Mouse (Mus musculus) c-Kit-positive CD71-negative TER-119-negative erythroid progenitor cells, embryonic 14.5 days (primary cell): ENCODE results near the gene Plpp7.

Experiments
- DNase-seq: peaks from one replicate; pipeline ENCODE4 v3.0.0-alpha.2; 2013; ENCODE audit warnings: low read depth

Plpp7 gene

DNA sequence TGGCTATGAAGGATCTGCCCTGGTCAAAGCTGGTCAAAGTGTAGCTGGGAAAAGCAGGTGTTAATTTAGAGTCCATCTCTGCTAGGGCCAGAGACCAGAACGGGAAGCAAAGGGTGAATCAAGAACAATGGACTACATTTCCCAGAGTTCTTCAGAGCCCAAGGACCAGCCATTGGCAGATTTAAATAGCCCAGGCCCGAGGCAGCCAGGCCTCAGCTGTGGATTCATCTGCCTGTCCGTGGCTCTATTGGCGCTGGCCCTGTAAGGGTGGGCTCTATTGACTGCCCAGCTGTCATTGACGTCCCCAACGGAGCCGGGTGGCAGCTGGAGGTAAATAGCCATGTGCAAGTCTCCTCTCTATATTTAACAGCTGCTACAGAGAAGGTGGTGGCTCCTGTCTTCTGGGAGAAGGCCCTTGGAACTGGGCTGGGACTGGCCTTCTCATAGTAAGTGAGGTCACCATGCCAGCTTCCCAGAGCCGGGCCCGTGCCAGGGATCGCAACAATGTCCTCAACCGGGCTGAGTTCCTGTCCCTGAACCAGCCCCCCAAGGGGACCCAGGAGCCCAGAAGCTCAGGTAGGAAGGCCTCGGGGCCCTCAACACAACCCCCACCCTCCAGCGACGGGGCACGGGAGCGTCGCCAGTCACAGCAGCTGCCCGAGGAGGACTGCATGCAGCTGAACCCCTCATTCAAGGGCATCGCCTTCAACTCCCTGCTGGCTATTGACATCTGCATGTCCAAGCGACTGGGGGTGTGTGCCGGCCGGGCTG, at the start of gene Plpp7:
Gene Plpp7 (plus strand): TSS at position 178 of the 771 bp plus-strand sequence.
- no peak for DNase-seq

DNA sequence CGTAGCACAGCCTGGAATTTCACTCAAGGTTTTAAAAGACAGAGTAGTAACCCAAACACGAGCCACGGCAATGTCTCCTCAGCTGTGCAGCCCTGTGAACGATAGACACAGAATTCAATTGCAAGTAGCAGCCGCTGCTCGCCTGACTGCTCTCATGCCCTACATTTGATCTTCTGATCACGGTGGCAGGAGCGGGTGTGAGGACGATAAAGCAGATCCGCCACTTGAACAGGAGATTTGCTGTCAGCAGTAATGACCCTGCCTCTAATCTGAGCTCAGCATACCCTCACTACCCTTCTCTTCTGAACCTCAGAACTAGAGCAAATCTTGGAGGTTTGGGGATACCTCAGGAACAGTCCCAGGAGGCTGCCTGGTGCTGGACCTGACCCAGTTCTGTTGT, 49.3 kb upstream of the Plpp7 start:
- no peak for DNase-seq

DNA sequence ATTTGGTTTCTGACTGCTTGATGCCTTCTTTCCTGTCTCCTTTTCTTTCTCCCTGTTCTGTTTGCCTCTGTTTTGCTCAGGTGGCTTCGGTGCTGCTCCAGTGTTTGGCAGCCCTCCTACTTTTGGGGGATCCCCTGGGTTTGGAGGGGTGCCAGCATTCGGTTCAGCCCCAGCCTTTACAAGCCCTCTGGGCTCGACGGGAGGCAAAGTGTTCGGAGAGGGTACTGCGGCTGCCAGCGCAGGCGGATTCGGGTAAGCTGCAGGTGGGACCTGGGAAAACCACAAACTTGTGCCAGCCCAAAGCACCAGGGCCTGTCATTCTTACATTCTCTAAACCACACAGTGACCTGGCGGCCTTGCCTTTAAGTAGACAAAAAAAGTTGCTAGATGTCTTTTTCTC, 48.0 kb upstream of the Plpp7 start:
- no peak for DNase-seq

DNA sequence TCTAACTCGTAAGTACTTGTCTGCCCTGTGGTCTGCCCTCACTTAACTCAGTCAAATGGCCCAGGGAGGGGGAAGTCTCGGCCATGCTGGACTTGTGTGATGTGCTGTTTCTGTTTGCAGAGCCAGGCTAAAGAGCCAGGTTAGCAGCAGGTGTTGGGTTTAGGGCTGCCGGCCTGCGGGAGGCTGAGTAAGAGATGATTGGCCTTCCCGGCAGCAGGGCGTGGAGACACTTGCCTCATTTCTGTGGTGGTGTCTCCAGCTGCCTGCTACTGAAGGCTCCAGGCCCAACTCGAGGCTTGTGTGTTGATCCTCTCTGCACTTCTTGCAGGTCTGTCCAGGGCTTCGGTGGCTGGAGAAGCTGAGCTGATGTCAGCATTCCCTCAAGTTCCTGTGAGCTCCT, 43.5 kb upstream of the Plpp7 start:
- no peak for DNase-seq

DNA sequence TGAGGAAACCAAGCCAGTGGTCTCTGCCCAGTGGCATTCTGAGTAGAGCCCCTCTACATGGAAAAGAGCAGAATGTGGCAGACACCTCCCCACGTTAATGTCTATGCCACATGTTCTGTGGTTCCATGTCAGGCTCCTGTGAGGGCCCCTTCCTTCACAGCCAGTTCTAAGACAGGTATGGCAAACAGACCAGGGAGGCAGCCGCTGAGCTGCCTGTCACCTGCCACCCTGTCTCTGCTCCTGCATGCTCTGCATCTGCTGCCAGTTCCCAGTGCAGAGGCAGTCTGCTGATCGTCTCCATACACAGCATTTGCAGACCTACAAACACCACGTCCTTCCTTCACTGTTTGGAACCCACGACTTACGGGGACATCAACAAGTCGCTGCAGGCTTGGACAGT, 42.9 kb upstream of the Plpp7 start:
- DNase-seq, result no peak

DNA sequence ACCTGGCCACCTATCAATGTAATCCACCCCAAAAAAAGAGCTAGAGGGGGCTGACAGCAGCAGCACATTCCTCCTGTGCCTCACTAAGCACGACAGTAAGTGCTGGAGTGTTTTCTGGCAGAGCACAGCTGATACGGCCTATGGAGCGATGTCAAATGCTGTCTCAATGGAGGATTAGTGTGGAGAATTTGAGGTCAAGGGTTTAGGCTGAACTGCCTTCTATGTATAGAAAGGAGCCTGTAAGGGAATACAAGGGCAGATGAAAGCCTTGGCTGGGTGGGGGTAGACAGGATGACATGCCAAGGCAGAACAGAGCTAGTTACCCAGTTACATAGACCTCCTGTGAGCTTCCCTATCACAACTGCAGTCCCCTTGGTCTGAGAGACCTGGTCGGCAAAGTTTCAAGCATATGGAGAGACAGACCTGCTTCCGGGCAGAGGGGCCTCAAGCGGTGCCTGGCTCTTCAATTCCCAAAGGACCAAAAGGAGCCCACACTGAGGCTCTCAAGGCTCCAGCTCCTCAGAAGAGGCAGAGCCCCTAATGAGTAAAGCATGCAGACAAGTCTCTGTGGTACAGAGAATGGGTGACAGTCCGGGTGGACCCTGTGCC, 39.9 kb upstream of the Plpp7 start:
- no peak for DNase-seq

DNA sequence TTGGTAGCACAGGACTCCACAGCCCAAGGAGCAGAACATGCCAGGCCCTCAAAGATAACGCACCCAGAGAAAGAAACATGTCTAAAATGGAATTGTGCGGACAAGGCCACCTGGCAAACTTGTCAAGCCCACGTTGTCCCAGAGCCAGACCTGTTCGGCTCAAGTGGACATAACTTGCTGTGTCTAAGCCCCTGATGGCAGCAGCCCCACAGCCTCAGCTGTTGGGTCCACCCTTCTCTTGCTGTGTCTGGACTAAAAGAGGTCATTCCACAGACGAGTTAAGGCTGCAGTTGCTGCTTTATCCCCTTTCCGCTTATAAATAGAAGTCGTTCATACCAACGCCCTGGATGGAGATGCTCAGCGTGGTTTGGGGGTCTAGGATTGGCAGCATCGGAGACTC, 38.8 kb upstream of the Plpp7 start:
- DNase-seq, result no peak

DNA sequence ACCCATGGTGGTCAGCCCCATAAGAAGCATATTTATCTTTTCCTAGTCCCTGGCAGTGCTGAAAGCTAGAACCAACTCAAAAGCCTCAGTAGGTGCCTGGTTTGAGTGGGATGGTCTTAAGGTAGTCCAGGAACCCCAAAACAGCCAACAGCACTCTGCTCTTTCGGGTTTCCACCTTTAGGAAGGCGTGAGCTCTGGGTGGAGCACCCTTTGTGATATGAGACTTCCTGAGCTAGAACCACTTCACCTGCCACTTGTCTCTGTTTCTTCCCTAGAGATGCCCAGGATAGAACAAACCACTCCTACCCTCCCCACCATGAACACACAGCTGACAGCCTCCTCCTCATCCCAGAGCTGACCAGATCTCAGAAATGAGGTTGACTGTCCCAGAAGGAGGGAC, 38.0 kb upstream of the Plpp7 start:
- no peak for DNase-seq

DNA sequence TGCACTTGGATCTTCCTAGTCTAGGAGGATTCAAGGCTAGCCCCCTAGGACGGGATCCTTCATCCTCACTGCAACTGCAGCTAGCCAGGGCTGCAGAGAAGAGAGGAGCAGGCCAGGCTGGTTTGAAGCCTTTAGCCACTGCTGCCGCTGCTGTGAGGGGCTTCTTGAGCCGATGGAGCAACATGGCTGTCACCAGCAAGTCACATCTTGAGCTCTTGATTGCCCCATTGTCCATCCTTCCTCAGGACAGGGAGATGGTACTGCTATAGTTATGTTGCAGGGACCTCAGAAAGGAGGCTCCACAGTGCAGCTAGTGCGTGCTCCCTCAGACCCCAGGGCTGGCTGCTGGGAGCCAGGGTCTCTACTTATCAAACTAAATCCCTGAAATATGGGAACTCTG, 37.5 kb upstream of the Plpp7 start:
- DNase-seq, result no peak

DNA sequence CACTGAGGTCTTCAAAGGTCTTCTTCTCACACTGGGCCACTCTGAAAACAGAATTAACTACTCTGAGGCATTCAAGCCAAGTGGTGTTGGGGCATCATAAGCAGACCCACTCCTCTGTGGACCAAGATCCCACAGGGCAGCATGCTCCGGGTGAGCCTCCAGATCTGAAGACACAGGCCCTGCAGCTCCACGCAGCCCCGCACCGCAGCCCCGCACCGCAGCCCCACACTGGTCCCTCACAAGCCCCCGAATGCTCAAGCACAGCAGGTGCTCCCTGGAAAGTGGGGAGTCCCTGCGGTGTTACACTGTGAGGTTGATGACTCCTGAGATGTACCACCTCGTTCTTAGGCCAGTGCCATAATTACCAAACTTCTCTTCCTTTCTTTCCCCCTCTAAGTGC, 37.1 kb upstream of the Plpp7 start:
- no peak for DNase-seq

DNA sequence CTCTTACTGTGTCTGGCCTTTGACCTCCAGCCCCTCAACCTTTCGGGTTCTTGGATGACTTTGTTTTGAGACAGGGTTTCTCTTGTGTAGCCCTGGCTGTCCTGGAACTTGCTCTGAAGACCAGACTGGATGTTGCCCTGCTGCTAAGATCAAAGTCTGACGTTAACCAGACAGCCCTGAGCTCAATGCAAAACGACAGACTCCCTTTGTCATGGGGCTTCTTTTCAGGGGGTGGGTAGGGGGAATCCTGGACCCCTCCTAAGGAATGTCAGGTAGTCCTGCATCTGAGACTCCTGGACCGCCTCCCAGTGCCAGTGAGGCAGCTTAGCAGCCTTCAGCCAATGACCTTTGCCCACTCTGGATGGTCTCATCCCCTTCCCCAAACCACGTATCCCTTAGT, 36.6 kb upstream of the Plpp7 start:
- no peak for DNase-seq

DNA sequence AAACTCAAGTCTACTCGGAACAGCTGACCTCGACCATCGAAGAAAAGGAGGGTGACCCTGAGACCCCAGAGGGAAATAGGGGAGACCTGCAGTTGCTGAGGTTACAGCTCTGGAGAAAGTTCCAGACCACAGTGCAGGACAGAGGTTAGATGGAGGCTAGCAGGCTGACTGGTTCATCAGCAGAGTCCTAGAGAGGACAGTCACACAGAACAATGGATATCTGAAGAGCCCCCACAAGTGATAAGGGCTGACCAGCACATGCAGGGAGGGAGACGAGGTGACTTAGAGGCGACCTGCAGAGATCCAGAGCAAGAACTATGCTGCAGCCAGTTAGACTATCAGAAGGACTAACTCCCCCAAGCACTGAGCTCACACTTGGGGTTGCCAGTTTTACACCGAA, 35.7 kb upstream of the Plpp7 start:
- no peak for DNase-seq

DNA sequence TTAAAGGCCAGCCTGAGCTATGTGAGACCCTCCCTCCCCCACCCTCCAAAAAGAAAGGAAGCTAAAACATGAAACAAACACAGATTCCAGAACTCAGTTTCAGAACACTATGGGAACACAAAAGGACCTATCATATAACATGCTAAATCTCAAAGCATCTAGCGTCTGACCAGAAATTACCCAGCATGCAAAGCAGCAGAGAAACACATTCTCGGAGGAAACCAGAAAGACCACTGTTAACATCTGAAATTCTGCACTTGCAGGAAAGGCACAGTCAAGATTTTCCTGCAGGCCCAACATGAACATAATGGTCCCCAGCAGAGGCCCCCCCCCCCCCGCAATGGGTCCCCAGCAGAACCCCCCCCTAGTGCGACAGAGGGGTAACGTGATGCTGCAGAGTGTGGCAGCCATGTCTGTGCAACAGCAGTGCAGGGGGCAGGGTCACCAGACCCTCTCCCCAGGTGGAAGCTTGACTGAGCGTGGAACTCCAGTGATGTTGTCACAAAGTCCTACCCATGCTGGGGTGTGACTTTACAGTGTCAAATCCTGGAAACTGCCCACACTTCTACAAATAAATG, 35.0 kb upstream of the Plpp7 start:
- DNase-seq, result no peak

DNA sequence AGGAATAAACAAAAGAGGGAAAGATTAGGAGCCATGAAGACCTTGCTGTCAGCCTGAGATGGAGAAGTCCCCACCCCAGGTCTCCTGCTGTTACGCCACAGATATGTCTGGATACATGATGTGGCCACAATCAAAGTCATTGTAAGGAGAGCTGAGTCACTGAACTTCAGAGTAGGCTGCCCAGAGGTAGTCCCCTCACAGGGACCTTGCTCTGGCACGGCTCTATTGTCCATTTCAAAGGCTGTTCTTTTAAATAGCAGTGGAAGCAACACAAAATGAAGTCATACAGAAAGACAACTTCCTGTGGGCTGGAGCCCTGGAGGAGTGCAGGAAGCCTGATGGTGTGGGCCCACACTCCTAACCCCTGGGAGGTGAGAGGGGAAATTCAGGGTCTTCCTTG, 34.1 kb upstream of the Plpp7 start:
- DNase-seq, result no peak

DNA sequence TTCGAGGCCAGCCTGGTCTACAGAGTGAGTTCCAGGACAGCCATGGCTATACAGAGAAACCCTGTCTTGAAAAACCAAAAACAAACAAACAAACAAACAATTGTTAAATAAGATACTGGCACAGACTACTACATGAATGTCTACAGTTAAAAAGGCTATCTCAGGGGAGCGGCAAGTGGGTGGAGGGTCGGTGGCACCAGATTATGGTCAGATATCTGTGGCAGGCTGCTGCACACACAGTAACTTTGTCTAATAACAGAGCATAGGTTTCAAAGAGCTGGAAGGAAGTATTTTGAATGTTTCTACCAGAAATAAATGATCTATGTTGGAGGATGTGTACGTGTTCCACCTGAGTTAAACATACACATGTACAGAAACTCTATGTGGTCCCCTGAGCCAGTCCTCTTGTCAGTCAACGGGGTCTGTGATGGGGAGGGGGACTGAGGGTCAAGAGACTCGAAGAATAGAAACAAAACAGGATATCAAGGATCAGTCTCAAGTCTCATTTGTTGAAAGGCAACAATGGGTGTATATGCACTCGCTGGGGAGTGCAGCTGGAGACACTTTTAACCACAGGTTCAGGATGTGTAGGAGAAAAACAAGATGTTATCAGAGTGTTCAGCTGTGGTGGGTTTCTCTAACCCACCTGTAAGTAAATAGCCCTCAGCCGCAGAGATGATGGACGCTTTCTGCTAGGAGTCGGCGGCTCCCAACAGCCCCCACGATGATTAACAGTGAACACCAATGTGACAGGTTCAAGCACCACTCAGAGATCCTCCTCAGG, 33.4 kb upstream of the Plpp7 start:
- no peak for DNase-seq

DNA sequence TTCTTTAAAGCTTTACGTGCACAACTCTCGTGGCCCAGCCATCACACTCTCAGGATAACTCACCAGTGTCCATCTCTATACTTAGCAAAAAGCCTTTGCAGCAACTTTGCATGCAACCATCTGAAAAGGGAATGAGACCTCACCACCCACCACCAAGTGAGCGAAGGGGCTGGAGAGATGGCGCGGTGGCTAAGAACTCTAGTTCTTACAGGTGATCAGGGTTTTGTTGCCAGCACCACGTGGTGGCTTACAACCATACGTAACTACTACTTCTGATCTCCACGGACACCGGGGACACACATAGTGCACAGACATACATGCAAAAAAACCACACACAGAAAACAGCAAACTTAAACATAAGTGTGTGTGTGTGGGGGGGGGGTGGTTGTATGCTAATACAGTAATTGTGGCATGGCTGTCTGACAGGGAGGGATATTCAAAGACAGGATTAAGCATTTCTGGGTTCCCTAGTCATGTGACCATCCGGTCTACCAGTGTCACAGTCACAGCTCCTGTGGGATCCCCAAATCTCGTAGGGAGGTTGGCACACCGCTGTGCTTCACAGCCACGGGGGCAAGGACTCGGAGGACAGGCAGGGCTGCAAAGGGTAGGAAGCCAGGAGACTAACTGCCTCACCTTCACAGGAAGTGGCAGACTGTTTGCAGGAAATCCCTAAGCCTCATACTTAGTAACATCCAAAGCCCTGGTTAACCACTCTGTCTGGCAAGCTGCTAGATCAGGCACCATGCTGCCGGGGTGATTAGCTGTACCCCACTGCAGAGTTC, 32.5 kb upstream of the Plpp7 start:
- no peak for DNase-seq

DNA sequence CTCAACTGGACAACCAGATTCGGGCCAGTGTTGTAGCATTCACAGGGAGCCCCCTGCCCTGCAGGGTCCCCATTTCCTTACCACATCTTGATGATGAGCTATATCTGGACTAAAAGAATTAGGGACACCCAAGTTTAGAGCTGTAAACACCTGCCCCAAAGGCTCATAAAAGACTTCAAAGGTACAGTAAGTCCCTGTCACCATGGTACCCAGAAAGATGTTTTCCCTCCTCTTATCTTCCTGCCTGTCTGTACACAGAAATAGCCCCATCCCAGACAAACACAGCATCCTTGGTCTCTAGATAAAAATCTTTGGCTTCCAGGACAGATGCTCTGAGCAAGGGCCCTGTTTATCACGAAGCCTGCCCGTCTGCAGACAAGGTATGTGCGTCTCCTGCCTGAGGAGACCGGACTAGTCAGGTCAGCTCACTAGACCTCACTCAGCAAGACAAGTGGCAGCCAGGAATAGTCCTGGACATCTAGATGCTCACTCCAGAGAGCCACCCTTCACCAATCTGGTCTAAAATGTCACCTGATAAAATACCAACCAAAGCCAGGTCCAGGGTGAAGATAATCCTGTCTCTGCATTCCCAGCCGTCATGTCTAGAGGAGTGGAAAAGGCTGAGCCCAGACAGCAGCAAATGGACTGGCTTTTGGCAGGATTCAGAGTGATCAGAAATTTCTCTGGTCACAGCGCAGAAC, 31.7 kb upstream of the Plpp7 start:
- DNase-seq, result no peak

DNA sequence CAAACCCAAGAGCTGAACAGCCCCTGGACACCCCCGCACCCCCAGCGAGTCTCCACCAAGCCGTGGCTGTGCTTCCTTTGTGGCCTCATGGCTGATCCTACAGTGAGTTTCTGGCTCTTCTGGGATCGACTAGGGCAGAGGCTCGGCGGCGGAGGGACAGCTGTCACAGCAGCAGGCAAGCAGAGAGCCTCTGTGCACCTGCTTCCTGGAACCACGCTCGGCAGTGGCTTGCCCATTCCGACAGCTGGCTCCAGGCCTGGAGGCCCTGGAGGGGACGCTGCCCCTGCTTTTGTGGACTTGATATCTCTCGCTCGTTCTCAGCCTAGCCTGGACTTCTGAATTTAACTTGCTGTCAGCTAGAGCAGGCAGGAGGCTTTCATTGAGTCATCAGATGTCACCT, 30.4 kb upstream of the Plpp7 start:
- DNase-seq, result no peak

DNA sequence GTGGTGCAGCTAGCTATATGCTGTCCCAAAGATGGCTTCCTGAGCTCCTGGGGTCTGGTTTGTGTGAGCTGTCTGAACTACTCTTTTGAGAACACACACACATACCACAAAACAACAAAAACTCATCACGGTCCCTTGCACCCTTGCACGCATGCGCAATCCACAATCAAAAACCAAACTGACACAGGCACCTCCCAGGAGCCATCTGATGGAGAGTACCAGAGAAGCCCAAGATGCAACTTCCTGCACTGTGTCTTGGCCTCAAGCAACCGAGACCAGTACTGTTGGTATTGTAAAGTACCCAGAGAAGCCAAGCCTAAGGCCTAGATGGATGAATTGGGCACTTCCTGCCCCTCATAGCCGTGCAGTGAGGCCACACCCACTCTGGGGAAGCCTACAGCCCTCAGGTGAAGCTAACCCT, 29.9 kb upstream of the Plpp7 start:
- DNase-seq, result no peak

DNA sequence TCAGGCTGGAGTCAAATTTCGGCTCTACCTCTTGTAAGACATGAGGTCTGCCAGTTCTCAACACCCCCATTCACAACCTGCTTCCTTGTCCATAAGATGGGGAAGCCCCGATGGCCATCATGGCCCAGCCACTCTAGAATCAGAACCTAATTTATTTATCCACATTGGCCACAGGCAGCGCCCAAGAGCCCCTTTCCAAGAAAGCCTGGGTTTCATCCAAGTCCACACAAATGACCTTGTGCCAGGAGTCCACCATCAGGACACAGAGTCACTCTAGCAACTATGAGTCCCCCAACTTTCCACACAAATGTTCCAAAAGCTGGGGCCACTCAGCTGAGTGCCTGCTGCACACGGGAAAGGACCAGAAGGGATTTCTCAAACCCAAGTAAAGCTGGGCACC, 29.3 kb upstream of the Plpp7 start:
- DNase-seq, result no peak

DNA sequence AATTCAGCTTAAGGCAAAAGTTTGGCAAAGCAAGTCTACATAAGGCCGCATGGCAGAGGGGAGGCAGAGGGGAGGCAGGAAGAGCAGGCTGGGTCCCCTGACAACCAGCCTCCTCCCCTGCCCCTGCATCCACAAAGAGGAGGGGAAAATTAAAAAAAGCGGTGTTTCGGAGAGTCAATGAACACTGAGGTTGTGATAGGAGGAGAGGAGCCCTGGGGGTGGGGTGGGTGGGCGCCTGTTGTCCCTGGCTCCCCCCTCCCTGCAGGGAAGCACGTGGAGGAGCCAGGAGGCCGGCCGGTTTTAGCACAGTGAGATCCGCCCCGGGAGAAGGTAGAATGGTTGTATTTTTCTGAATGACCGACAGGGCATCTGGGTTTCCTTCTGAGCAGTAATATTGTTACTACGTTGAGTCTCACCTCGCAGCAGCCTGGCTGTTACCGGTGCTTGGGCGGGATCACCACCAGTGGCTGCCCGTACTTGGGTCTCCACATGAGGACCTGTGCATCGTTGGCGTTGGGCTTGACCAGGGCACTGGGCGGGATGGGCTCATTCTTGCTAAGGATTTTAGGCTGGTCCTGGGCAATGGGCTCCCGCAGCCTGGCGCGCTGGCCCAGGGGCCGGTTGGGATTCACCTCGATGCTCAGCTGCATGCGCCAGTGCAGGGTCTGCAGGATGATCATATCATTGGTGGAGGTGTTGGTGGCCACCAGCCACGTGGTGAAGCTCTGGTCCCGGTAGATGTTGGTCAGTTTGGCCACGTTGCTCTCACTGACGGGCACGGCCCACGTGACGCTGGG, 26.3 kb upstream of the Plpp7 start:
- DNase-seq, result no peak
